In genomic region chr4:134601404-134601803, GRCm38 (mm10) we compare ENCODE assay signal across 10 mouse cellular contexts. TPM values are rescaled to one million over a fixed set of nuclear protein-coding genes. Genes with fewer than 3 reads are reported as not detected.
DNase-seq lines count a peak whose midpoint lies in the region; ATAC-seq and TF ChIP-seq lines count a peak whose summit lies in the region.
"Had no signal": no experiment of that assay in that cellular context is flagged by ENCODE, and none has a peak within 500 bp of the region (broad histone marks: within the 10 kb centered on the region; RNA-seq: fewer than 3 reads in every experiment).

No protein-coding gene starts in this region.

- TF ChIP-seq CTCF in kidney, postnatal 0 days (IDR thresholded peaks at IDR 0.05; ENCODE audit: low read depth), result no peak
- TF ChIP-seq CTCF in G1E (IDR thresholded peaks at IDR 0.05; ENCODE audit: low read depth, low read length), result no peak

- no peak overlapping the region for H3K4me3 ChIP-seq in kidney, postnatal 0 days (replicated peaks; ENCODE audit: low read depth, low read length)
- H3K4me3 ChIP-seq in G1E (ENCODE audit: low read depth, low read length), result peak overlapping the region; percentile 36; the same call in 1 of the 2 replicates
- no peak overlapping the region for H3K4me3 ChIP-seq in liver, embryonic 16.5 days (ENCODE audit: low read depth, low read length)
- H3K4me3 ChIP-seq: limb, embryonic 15.5 days had no signal

- peaks cover 11% of the 10 kb centered on the region for H3K4me1 ChIP-seq in kidney, postnatal 0 days (replicated peaks; ENCODE audit: insufficient read depth, low read length)
- peaks cover 78% of the 10 kb centered on the region for H3K4me1 ChIP-seq in G1E (ENCODE audit: insufficient read depth, low read depth, low read length)
- H3K4me1 ChIP-seq in liver, embryonic 16.5 days (ENCODE audit: control insufficient read depth, low read depth, low read length), result peaks cover 26% of the 10 kb centered on the region

- no peak for ATAC-seq in kidney, postnatal 0 days (replicated peaks; ENCODE audit: low FRiP score, low read depth)
- ATAC-seq in G1E (ENCODE audit: extremely low read depth, insufficient number of reproducible peaks, low FRiP score, poor library complexity, severe bottlenecking), result peak; percentile 36; the same call in 1 of the 2 replicates
- ATAC-seq in liver, embryonic 16.5 days (ENCODE audit: low read depth), result peak; percentile 3; the same call in 1 of the 2 replicates

- no peak overlapping the region for H3K4me2 ChIP-seq in kidney, postnatal 0 days (ENCODE audit: low read length)
- no peak overlapping the region for H3K4me2 ChIP-seq in liver, embryonic 16.5 days (ENCODE audit: low read depth, low read length)
- H3K4me2 ChIP-seq: limb, embryonic 15.5 days had no signal

- 0 out of 2 replicates have a peak overlapping the region, but pooled peaks have one; percentile 26 for H3K27ac ChIP-seq in kidney, postnatal 0 days
- H3K27ac ChIP-seq in liver, embryonic 16.5 days (ENCODE audit: low read length), result no peak overlapping the region
- H3K27ac ChIP-seq: limb, embryonic 15.5 days had no signal

- H3K36me3 ChIP-seq in kidney, postnatal 0 days (ENCODE audit: insufficient read depth, low read length), result no peaks in the 10 kb centered on the region
- no peaks in the 10 kb centered on the region for H3K36me3 ChIP-seq in G1E (replicated peaks)
- no peaks in the 10 kb centered on the region for H3K36me3 ChIP-seq in liver, embryonic 16.5 days (ENCODE audit: control insufficient read depth, insufficient read depth)
- H3K36me3 ChIP-seq: limb, embryonic 15.5 days had no signal

- no peak overlapping the region for H3K9ac ChIP-seq in kidney, postnatal 0 days (ENCODE audit: low read depth, low read length)
- H3K9ac ChIP-seq in liver, embryonic 16.5 days (ENCODE audit: low read depth, low read length), result no peak overlapping the region
- H3K9ac ChIP-seq: limb, embryonic 15.5 days had no signal

- no peaks in the 10 kb centered on the region for H3K27me3 ChIP-seq in kidney, postnatal 0 days (ENCODE audit: insufficient read depth, low read length)
- peaks cover 52% of the 10 kb centered on the region for H3K27me3 ChIP-seq in G1E (ENCODE audit: insufficient read depth, low read length)
- no peaks in the 10 kb centered on the region for H3K27me3 ChIP-seq in liver, embryonic 16.5 days (ENCODE audit: control insufficient read depth, insufficient read depth, low read depth, low read length)
- H3K27me3 ChIP-seq: limb, embryonic 15.5 days had no signal

- no peak for DNase-seq in kidney, postnatal 0 days (ENCODE audit: low spot score)
- DNase-seq in kidney, adult 8-10 months, result no peak
- peak; percentile 63 for DNase-seq in CD4-positive helper T cell, adult 2 months (ENCODE audit: low read depth, low spot score)
- peak; percentile 30 for DNase-seq in G1E (ENCODE audit: low spot score)
- DNase-seq in testis, postnatal 10 days (ENCODE audit: low spot score), result no peak
- DNase-seq in cerebellum, adult 9-10 months, result no peak
- no peak for DNase-seq in layer of hippocampus, postnatal 36 days
- DNase-seq: gastrocnemius, postnatal 10 days had no signal

- 25% methylated on average over 8 of the region's 8 CpGs for WGBS in kidney, postnatal 0 days
- 14% methylated on average over 8 of the region's 8 CpGs for WGBS in liver, embryonic 16.5 days (ENCODE audit: insufficient replicate concordance)

- no peaks in the 10 kb centered on the region for H3K9me3 ChIP-seq in kidney, postnatal 0 days (replicated peaks; ENCODE audit: low read length)
- H3K9me3 ChIP-seq in G1E (replicated peaks), result no peaks in the 10 kb centered on the region
- no peaks in the 10 kb centered on the region for H3K9me3 ChIP-seq in liver, embryonic 16.5 days (replicated peaks; ENCODE audit: control insufficient read depth, low read length)
- H3K9me3 ChIP-seq: limb, embryonic 15.5 days had no signal

RNA-seq across cellular contexts. Expression of gene Selenon, which starts 49.4 kb away (rescaled TPM):
- 13.9 and 27.9 TPM in 2 replicates for polyA plus RNA-seq in kidney, postnatal 0 days (2015; fragmentation: Nextera tagmentation; extraction: Ambion mirVana)
- not detected in 2 replicates for total RNA-seq in G1E (2014; fragmentation: Nextera tagmentation)
- total RNA-seq in G1E (2017), result 0.05 and 0.12 TPM in 2 replicates
- polyA plus RNA-seq in G1E (2012), result 0.04 TPM in 1 of 2 replicates, not detected in the other
- 1.3 TPM in 2 replicates for polyA plus RNA-seq in liver, embryonic 16.5 days (2015; fragmentation: Nextera tagmentation; extraction: Ambion mirVana)
- total RNA-seq in layer of hippocampus, postnatal 36 days (2021), result 10 to 100 TPM; 16.0 to 18.0 TPM

Comparison
In these comparisons a context has a peak if more than half of its experiments do, and no peak if none do; other contexts are left out.
1. DNase-seq: peak in CD4-positive helper T cell, adult 2 months (single experiment) and G1E (single experiment); none in kidney, postnatal 0 days (single experiment), kidney, adult 8-10 months (0 of 2), testis, postnatal 10 days (single experiment), cerebellum, adult 9-10 months (single experiment) and layer of hippocampus, postnatal 36 days (0 of 2).